In the genomic region with DNA sequence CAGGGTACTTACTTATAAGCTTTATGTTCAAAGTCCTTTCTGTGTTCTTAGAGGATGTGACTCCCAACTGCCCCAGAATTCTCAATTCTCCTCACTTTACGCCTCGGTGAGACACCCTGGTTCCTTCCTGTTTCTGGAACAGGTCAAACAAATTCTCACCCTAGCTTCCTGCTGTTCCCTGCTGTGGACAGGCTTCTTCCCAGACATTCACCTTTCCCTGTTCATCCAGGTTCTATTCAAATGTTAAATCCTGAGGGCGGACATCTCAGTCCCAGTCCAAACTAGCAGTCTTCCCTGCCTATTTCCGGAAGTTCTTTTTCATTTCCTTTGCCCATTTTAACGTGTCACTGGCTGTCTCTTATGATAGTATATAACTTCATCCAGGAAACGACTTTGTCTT, we compare ENCODE assay signal across 22 mouse cellular contexts.
"Had no signal": no experiment of that assay in that cellular context is flagged by ENCODE, and none has a peak within 500 bp of the region (broad histone marks: within the 10 kb centered on the region; RNA-seq: fewer than 3 reads in every experiment).

No protein-coding gene starts in this region.

- H3K27ac ChIP-seq: gastrocnemius, adult 2 months; heart, adult 2 months; heart, embryonic 13.5 days; heart, embryonic 15.5 days; hindbrain, embryonic 10.5 days; hindbrain, embryonic 12.5 days; hindbrain, embryonic 14.5 days; intestine, embryonic 15.5 days; limb, embryonic 13.5 days; limb, embryonic 15.5 days; liver, embryonic 12.5 days; liver, embryonic 14.5 days had no signal

- H3K9me3 ChIP-seq: heart, embryonic 13.5 days; heart, embryonic 15.5 days; hindbrain, embryonic 10.5 days; hindbrain, embryonic 12.5 days; intestine, embryonic 15.5 days; limb, embryonic 13.5 days; limb, embryonic 15.5 days; liver, embryonic 12.5 days had no signal

- H3K36me3 ChIP-seq: heart, embryonic 13.5 days; heart, embryonic 15.5 days; hindbrain, embryonic 10.5 days; hindbrain, embryonic 12.5 days; intestine, embryonic 15.5 days; limb, embryonic 13.5 days; limb, embryonic 15.5 days; liver, embryonic 12.5 days had no signal

- H3K4me1 ChIP-seq: intestine, embryonic 15.5 days; liver, embryonic 12.5 days had no signal

- H3K4me3 ChIP-seq: gastrocnemius, adult 2 months; heart, adult 2 months; heart, embryonic 13.5 days; heart, embryonic 15.5 days; hindbrain, embryonic 10.5 days; hindbrain, embryonic 12.5 days; intestine, embryonic 15.5 days; limb, embryonic 13.5 days; limb, embryonic 15.5 days; liver, embryonic 12.5 days had no signal

- H3K9ac ChIP-seq: heart, embryonic 13.5 days; heart, embryonic 15.5 days; hindbrain, embryonic 12.5 days; hindbrain, embryonic 14.5 days; intestine, embryonic 15.5 days; limb, embryonic 13.5 days; limb, embryonic 15.5 days; liver, embryonic 12.5 days; liver, embryonic 14.5 days had no signal

- H3K27me3 ChIP-seq: heart, embryonic 13.5 days; heart, embryonic 15.5 days; hindbrain, embryonic 12.5 days; intestine, embryonic 15.5 days; limb, embryonic 13.5 days; limb, embryonic 15.5 days had no signal

- DNase-seq: gastrocnemius, adult 2 months; gastrocnemius, postnatal 10 days; gastrocnemius, postnatal 25 days; heart, adult 2 months; heart, postnatal 14 days; heart, postnatal 4 days; kidney, adult 18-20 months; kidney, postnatal 14 days; kidney, postnatal 36 days; layer of hippocampus, adult 9-11 months; layer of hippocampus, postnatal 36 days; left cerebral cortex, postnatal 4 days had no signal
